In the genomic region with DNA sequence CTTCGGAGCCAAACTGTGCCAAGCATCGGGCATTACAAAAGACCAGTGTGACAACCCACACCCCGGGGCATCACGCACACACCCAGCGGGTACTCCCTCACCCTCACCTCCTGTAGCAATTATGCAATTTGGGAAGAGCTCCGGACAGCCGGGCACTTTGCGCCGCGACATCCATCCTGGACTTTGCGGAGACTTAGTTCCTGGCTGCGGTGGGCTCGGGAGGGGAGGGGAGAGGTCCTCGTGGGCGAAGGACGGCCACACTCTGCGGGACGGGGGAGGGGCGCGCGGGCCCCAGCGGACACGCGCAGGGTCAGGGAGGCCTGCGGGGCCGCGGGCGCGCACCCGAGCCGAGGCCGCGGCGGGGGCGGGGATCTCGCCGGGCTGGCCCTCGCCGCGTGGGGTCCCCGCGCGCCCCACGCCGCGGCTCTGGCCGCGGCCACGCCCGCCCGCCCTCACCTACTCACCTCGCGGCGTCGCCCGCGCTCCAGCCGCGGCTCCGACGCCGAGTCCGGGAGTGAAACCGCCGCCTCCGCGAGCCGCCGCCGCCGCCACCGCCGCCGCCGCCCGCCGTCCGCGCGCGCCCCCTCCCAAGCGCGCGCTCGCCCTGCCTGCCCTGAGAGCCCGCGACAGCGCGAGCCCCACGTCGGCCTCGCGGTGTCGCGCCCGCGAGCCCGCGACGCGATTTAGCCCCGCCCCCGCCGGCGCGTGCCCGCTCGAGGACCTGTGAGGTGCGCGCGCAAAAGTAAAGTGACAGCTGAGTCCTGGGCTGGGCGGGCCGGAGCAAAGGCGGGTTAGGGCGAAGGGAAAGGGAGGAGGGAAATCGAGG, we compare ENCODE assay signal across 7 mouse cellular contexts. TPM values are rescaled to one million over a fixed set of nuclear protein-coding genes. Genes with fewer than 3 reads are reported as not detected.
DNase-seq lines count a peak whose midpoint lies in the region; ATAC-seq and TF ChIP-seq lines count a peak whose summit lies in the region.

No protein-coding gene starts in this region.

- peak; percentile 92 to 96 for DNase-seq in heart, adult 9 months (ENCODE audit: low spot score in 2 of 2)
- DNase-seq in kidney, adult 9 months = peak; percentile 92
- DNase-seq in spleen, adult 2 months (ENCODE audit: low read depth in 1 of 2, low spot score in 2 of 2) = peak; percentile 12 to 37

- peak overlapping the region; percentile 87 for H3K9ac ChIP-seq in embryonic facial prominence, embryonic 13.5 days
- H3K9ac ChIP-seq in limb, embryonic 13.5 days = peak overlapping the region; percentile 86
- H3K9ac ChIP-seq in midbrain, embryonic 15.5 days = peak overlapping the region; percentile 63

- no peaks in the 10 kb centered on the region for H3K4me1 ChIP-seq in bone marrow, adult 2 months (ENCODE audit: control insufficient read depth, insufficient read depth, low read length)
- H3K4me1 ChIP-seq in embryonic facial prominence, embryonic 13.5 days = no peaks in the 10 kb centered on the region
- H3K4me1 ChIP-seq in limb, embryonic 13.5 days = no peaks in the 10 kb centered on the region
- H3K4me1 ChIP-seq in midbrain, embryonic 15.5 days = peaks cover 6% of the 10 kb centered on the region
- no peaks in the 10 kb centered on the region; the same call in 1 of the 2 replicates for H3K4me1 ChIP-seq in spleen, adult 2 months (ENCODE audit: control insufficient read depth, insufficient read depth, insufficient read length)

- H3K9me3 ChIP-seq in embryonic facial prominence, embryonic 13.5 days = no peaks in the 10 kb centered on the region
- no peaks in the 10 kb centered on the region for H3K9me3 ChIP-seq in limb, embryonic 13.5 days
- H3K9me3 ChIP-seq in midbrain, embryonic 15.5 days = no peaks in the 10 kb centered on the region

- TF ChIP-seq POLR2A in bone marrow, adult 2 months (IDR thresholded peaks at IDR 0.05; ENCODE audit: borderline replicate concordance, control insufficient read depth, low read depth, low read length) = no peak
- TF ChIP-seq POLR2A in spleen, adult 2 months (IDR thresholded peaks at IDR 0.05; ENCODE audit: low read depth, low read length) = no peak

- no peaks in the 10 kb centered on the region for H3K36me3 ChIP-seq in embryonic facial prominence, embryonic 13.5 days
- H3K36me3 ChIP-seq in limb, embryonic 13.5 days = no peaks in the 10 kb centered on the region
- H3K36me3 ChIP-seq in midbrain, embryonic 15.5 days (replicated peaks) = no peaks in the 10 kb centered on the region
- H3K36me3 ChIP-seq in spleen, adult 2 months (ENCODE audit: control insufficient read depth, insufficient read depth, low read length) = no peaks in the 10 kb centered on the region

- ATAC-seq in embryonic facial prominence, embryonic 13.5 days (ENCODE audit: insufficient number of reproducible peaks, insufficient read depth, low FRiP score, low TSS enrichment, low read depth) = peak; percentile 89
- peak; percentile 93 for ATAC-seq in limb, embryonic 13.5 days (ENCODE audit: low FRiP score, low read depth)
- ATAC-seq in midbrain, embryonic 15.5 days (replicated peaks) = peak; percentile 95

- H3K4me2 ChIP-seq in embryonic facial prominence, embryonic 13.5 days = peak overlapping the region; percentile 73
- H3K4me2 ChIP-seq in limb, embryonic 13.5 days (replicated peaks) = peak overlapping the region; percentile 72
- H3K4me2 ChIP-seq in midbrain, embryonic 15.5 days = peak overlapping the region; percentile 75

- TF ChIP-seq CTCF in bone marrow, adult 2 months (IDR thresholded peaks at IDR 0.05; ENCODE audit: control insufficient read depth, insufficient read depth, low read length) = no peak
- TF ChIP-seq CTCF in spleen, adult 2 months (IDR thresholded peaks at IDR 0.05; ENCODE audit: extremely low read depth, insufficient read depth, insufficient read length, insufficient replicate concordance) = no peak

- WGBS in bone marrow, adult 2 months = 2% methylated on average over 106 of the region's 116 CpGs
- under 1% methylated on average over 70 of the region's 116 CpGs for WGBS in embryonic facial prominence, embryonic 13.5 days
- under 1% methylated on average over 66 of the region's 116 CpGs for WGBS in limb, embryonic 13.5 days
- WGBS in midbrain, embryonic 15.5 days = under 1% methylated on average over 76 of the region's 116 CpGs
- WGBS in spleen, adult 2 months = 2% methylated on average over 90 of the region's 116 CpGs

- peak overlapping the region; percentile 47 for H3K4me3 ChIP-seq in bone marrow, adult 2 months (replicated peaks; ENCODE audit: control insufficient read depth, low read depth, low read length)
- peak overlapping the region; percentile 67 for H3K4me3 ChIP-seq in embryonic facial prominence, embryonic 13.5 days
- H3K4me3 ChIP-seq in limb, embryonic 13.5 days = peak overlapping the region; percentile 67
- peak overlapping the region; percentile 69 for H3K4me3 ChIP-seq in midbrain, embryonic 15.5 days
- H3K4me3 ChIP-seq in spleen, adult 2 months (ENCODE audit: extremely low read depth, insufficient read depth, insufficient read length) = peak overlapping the region; percentile 64

- H3K27me3 ChIP-seq in embryonic facial prominence, embryonic 13.5 days = no peaks in the 10 kb centered on the region
- H3K27me3 ChIP-seq in limb, embryonic 13.5 days = no peaks in the 10 kb centered on the region
- no peaks in the 10 kb centered on the region for H3K27me3 ChIP-seq in midbrain, embryonic 15.5 days (replicated peaks)
- peaks cover 4% of the 10 kb centered on the region for H3K27me3 ChIP-seq in spleen, adult 2 months (ENCODE audit: control insufficient read depth, insufficient read depth, low read length)

- H3K27ac ChIP-seq in bone marrow, adult 2 months (ENCODE audit: control insufficient read depth, insufficient read depth, low read depth, low read length, poor library complexity) = no peak overlapping the region
- peak overlapping the region; percentile 39; the same call in 1 of the 2 replicates for H3K27ac ChIP-seq in embryonic facial prominence, embryonic 13.5 days
- peak overlapping the region; percentile 22; the same call in 1 of the 2 replicates for H3K27ac ChIP-seq in limb, embryonic 13.5 days
- peak overlapping the region; percentile 79 for H3K27ac ChIP-seq in midbrain, embryonic 15.5 days
- no peak overlapping the region; the same call in 1 of the 2 replicates for H3K27ac ChIP-seq in spleen, adult 2 months (ENCODE audit: insufficient read depth, low read length)

RNA-seq across cellular contexts. Expression of gene Ube2e2, which starts 0.7 kb away (rescaled TPM):
- polyA plus RNA-seq in bone marrow, adult 2 months (2011; ENCODE audit: insufficient read depth, insufficient read length, low replicate concordance, missing spikeins) = 1.6 and 3.4 TPM in 2 replicates
- 78.4 and 80.6 TPM in 2 replicates for polyA plus RNA-seq in embryonic facial prominence, embryonic 13.5 days (2015; fragmentation: Nextera tagmentation; extraction: Ambion mirVana)
- 75.6 and 85.4 TPM in 2 replicates for polyA plus RNA-seq in limb, embryonic 13.5 days (2015; fragmentation: Nextera tagmentation; extraction: Ambion mirVana)
- 153 and 154 TPM in 2 replicates for polyA plus RNA-seq in midbrain, embryonic 15.5 days (2015; fragmentation: Nextera tagmentation; extraction: Ambion mirVana)
- polyA plus RNA-seq in spleen, adult 2 months (2012; rRNA removed) = 43.2 and 69.7 TPM in 2 replicates

Comparison
In these comparisons a context has a peak if more than half of its experiments do, and no peak if none do; other contexts are left out.
1. H3K27ac ChIP-seq: peak in embryonic facial prominence, embryonic 13.5 days (single experiment), limb, embryonic 13.5 days (single experiment) and midbrain, embryonic 15.5 days (single experiment); none in bone marrow, adult 2 months (single experiment) and spleen, adult 2 months (single experiment).
2. DNase-seq: peak in every context shown above with its lines; median percentile 94 in heart, adult 9 months; 92 in kidney, adult 9 months; 24 in spleen, adult 2 months.
3. RNA of gene Ube2e2, which starts 0.7 kb away (polyA plus RNA-seq): 153 to 154 TPM in midbrain, embryonic 15.5 days, 78.4 to 80.6 TPM in embryonic facial prominence, embryonic 13.5 days, 75.6 to 85.4 TPM in limb, embryonic 13.5 days and 43.2 to 69.7 TPM in spleen, adult 2 months; 1.6 to 3.4 TPM in bone marrow, adult 2 months; every median in the first group is over 10 times any median in the second.
4. Peak in every context shown above with its lines, with median percentiles within 50 percentile points of each other: H3K4me3 ChIP-seq, ATAC-seq, H3K4me2 ChIP-seq and H3K9ac ChIP-seq.